Mouse (Mus musculus) naive thymus-derived CD4-positive, alpha-beta T cell, adult 2 months (primary cell): ENCODE results near the gene Rnf214.
"Not testable (repeated sequence)": the region's sequence is repeated elsewhere in the genome, so short reads cannot be mapped to it uniquely, and the experiment has no call there.

Experiments
- DNase-seq: peaks from one replicate; pipeline ENCODE4 v3.0.0-alpha.2; 2011; ENCODE audit warnings: low read depth

Gene Rnf214

DNA sequence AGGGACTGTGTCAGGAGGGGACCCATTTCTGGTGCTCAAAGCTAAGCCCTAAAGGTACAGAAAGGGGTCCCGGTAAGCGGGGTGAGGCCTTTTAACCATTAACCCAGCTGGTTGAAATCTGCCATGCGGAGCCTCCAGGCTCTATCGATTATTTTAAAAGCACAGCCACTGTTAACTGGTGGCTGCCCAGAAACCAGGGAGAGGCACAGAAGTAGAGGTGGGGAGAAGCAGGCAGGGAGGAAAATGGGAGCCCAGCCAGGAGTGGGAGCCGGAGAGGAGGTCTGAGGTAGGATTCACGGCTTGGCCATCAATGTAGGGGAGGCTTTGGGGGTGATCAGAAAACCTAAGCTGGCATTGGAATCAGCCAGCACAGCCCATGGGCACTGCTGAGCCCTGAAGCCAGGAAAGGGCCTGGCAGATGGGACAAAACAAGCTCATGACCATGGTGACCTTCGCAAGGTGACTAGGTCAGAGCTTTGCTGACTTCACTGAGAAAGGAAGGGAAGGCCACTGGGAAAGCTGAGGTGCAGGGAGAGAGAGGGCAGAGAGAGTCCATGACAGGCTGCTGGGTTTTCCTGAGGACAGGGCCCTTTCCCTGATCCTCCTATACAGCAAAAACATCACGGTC, 56.1 kb downstream of the Rnf214 start:
- no peak for DNase-seq

DNA sequence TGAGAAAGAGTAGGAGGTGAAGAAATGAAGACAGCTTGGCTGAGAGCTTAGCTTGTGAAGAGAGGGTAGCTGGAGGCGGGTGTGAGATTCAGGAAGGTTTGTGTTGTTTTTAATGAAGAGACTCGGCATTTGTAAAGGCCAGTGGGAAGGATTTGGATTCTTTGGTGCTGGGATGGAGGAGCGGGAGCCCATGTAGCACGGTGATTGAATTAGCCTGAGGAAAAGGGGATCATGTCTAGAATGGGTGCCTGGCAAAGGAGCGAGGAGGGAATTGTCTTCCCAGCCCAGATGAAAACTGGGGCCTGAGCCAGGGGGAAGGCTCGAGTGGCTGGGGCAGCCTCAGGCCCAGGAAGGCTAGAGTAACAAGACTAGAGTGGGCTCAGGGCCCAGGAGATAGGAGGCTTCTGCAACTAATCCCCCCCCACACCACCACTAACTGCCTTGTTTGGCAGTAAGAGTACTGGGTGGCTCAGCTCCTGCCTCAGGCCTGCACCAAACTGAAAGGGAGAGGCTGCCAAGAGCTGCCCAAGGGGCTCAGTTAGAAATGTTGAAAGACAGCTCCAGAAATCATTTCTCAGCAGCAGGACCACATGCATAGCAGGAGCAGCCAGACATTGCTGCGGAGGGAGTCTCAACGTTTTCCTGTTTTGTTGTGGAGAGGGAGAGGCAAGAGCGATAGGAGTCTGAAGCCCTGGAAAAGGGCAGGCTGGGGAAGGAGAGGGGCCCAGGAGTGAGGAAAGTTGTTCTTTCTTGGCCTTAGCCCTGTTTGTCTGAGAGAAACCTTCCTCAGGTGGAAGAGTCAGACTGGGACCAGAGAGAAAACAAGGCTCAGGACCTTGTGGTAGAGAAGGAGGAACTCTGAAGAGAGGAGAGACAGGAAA, 56.9 kb downstream of the Rnf214 start:
- DNase-seq, result no peak

DNA sequence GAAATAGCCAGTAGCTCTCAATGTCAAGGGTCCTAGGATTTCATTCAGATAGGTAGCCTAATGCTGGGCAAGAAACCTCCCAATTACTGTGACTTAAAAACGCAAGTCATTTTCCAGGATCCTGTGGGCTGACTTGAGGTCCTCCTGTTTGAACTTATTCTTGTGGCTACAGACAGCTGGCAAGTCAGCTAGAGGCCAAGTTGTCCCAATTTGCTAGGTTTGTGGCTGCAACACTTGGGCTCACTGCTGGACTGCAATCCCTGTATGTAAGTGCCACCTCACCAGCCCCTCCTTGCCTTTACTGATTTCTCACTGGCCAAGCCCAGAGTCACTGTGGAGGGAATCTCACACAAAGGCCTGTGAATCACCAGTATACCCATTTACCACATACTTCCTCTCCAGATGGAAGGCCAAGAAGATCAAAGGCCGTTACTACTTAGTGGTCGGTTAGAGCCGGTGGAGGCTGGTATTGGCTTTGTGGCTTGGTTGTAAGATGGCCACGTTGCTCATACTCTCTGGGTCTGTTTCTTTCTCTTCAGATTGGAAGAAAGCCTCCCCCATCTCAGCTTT, 59.7 kb downstream of the Rnf214 start:
- DNase-seq, result no peak

DNA sequence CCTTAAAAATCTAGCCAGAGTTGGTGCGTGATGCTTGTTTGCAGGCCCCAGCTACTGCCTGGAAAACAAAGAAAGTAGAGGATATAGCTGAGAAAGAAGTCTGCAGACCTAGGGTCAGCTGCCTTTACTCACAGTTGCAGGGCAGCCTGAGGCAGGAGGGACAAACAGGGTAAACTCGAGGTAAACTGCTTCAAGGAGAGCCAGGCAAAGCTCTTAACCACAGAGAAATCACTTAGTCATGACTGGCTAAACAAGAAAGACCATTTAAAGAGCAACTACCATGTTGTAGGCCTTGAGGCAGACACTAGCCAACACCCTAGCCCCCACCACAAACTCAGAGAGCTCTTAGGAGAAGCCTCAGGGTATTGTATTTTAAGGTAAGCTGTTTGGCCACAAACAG, 60.5 kb downstream of the Rnf214 start:
- DNase-seq, result not testable (repeated sequence)

DNA sequence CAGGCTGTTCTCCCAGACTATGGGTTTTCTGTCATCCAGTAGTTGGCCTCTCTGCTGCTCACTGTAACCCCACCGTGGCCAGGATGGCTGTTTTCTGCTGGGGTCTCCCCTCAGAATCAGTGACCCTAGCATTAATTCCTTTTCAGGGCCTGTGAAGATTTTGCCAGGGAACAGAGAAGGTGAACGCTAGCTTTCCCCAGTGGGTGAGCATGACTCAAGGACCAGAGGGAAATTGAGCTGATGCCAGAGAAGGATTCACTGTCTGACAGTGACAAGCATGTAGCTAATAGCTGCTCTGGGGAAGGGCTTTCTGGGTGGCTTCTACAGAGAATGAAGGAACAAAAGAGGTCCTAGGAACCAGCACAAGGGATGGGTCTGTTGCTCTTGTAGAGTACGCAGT, 61.2 kb downstream of the Rnf214 start:
- DNase-seq, result no peak

DNA sequence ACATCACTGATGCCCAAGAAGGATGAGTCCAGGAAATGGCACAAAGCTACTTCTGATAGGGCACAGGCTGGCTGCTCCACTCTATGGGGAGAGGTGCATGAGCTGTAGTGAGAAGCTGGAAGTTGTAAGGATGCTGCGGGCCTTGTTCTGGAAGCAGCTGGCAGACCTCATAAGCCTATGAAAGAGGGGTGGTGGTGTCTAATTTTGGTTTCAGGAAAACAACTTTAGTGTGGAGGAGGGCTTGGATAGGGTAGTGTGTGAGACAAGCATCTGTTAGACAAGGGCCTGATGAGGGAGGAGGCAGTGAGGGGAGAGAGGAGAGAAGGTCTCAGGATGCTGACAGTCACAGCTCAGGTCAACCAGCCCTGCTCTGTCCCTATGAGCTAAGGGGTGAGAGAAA, 62.9 kb downstream of the Rnf214 start:
- no peak for DNase-seq

DNA sequence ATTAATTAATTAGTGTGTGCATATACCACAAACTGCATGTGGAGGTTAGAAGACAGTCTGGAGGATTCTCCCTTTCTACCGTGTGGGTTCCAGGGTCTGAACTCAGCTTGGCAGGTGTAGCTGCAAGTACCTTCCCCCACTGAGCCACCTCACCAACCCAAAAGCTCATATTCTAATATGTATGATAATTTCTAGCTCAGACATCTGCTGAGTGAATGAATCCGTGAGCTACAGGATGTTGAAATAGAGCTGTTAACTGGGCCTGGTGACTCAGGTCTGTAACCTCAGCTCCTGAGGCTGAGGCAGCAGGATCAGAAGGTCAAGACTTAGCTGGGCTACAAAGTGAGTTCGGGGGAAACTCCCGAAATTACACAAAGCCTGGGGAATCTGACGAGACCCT, 63.7 kb downstream of the Rnf214 start:
- DNase-seq, result no peak

DNA sequence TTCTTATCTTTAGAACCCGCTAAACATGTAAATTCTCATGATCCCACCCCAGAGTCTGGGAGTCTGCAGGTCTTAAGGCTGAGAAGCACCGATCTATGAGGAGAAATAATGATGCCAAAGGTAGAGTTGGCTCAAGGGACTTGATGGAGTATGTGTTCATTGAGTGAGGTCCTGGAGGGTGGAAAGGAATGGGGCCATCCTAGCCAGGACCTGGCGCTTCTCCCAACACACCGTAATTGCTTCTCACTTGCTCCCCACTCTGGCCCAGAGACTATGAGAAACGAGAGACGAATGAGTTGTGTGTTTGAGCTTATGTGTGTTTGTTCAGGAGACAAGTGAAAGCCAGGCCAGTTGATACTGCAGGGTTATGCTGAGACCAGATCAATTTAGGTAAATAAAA, 65.3 kb downstream of the Rnf214 start:
- DNase-seq, result no peak

DNA sequence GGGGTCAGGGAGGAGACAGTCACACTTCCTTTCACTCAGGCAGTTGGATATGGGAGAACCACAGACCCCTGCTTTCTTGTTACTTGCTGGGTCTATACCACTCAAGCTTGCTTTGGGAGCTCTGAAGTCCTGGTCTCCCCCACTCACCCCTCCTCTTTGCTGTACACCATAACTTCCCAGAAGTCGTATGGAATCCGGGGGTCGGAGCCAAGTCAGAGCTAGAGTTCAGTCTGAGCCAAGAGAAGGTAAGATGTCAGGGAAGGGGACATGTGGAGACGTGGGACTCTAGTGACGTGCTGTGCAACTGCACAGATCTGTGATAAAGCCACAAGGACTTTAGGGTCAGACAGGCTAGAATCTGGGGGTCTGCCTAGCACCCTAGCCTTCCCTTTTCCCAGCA, 66.4 kb downstream of the Rnf214 start:
- no peak for DNase-seq

DNA sequence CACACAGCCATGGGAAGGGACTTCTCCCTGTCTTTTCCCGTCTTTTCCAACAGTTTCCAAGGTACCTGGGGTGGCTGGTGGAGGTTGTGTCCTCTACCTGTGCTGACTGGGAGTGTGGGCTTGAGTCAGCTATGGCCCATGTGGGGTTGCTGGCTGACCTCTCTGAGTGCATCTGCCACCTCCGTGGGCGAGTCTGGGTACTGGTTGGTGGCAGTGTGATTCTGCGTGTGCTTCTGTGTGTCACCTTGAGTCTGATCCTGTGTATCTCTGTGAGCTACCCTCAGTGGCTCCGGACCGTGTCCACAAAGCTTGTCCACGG, 66.8 kb downstream of the Rnf214 start:
- no peak for DNase-seq

DNA sequence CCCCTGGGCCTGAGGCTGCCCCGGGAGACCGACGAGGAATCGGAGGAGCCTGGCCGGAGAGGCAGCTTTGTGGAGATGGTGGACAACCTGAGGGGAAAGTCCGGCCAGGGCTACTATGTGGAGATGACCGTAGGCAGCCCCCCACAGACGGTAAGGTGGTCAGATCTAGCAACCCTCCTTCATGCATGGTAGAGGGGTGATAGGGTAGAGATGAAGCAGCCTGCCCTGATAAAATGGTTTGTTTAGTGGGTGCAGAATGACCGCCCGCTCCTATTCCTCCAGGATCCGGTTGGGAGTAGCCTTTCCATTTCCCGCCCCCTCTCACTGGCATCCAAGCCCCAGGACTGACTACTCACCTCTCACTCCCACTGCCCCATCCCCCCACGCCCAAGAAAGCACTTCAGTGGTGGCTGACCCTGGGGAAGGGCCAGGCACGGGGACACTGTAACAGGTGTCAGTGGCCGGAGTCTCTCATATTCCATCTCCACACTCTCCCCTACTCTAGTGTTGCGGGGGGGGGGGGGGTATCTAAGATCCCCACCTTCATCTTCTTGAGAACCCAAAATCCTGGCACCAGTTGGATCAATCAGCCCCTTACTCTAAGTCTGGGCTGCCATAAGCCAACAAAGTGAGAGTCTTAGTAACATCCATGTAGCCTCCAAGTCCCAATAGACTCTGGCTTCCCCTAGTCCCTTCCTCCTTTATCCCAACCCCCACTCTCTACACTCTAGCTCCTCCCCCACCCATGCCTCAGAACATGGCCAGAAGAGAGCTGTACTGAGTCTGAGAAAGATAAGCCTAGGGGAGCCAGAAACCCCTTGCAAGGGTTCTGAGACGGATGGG, 67.4 kb downstream of the Rnf214 start:
- DNase-seq, result no peak

DNA sequence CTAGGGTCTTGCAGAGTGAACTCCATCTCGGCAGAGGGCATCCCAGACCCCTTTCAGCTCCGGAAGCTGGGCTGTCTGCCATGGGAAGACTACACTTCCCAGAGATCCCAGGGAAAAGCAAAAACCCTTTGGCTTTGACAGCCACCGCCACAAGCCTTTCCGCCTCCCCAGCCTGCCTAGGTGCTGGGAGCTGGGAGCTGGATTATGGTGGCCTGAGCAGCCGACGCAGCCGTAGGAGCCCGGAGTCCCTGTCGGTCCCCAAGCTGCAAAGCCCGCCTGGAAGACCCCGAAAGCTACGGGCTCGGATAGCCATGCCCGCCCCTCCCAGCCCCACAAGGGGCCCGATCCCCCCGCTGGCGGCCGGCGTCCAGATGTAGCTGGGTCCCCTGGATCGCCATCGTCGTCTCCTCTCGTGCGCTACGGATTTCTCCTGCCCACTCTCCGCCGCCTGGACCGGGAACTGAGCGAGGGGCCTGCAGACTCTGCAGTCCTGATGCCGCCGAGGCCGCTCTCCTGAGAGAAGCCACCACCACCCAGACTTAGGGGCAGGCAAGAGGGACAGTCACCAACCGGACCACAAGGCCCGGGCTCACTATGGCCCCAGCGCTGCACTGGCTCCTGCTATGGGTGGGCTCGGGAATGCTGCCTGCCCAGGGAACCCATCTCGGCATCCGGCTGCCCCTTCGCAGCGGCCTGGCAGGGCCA, 68.1 kb downstream of the Rnf214 start, which contains the start of gene Bace1:
TSS of gene Bace1 (plus strand) at position 147 of the 705 bp plus-strand sequence.
- no peak for DNase-seq

DNA sequence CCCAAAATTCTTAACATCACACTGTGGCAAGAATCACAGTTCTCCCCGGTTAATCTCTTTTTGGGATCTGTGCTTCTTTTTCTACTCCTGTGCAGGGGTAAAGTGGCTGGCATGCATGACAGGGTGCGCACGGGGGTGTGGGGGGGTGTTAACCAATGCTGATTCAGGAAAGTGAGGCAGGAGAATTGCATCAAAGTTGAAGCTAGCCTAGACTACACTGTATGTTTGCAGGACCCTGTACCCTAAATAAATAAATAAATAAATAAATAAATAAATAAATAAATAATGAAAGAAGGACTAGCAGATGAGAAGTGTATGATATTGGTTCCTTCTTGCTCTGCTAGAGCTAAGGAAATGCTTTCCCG, 68.7 kb downstream of the Rnf214 start:
- DNase-seq, result no peak

DNA sequence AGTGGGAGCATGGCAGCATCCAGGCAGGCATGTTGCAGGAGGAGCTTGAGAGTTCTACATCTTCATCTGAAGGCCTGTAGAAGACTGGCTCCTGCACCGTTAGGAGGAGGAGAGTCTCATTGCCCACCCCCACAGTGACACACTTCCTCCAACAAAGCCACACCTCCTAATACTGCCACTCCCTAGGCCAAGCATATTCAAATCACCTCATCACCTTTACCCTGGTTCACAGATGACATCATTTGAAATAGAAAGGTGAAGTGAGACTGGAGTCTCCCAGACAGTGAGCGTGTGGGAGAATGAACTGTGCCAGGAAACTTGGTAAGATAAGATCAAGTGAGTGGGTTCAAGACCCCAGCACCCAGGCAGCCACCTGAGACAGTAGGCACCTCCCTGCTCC, 73.2 kb downstream of the Rnf214 start:
- no peak for DNase-seq

DNA sequence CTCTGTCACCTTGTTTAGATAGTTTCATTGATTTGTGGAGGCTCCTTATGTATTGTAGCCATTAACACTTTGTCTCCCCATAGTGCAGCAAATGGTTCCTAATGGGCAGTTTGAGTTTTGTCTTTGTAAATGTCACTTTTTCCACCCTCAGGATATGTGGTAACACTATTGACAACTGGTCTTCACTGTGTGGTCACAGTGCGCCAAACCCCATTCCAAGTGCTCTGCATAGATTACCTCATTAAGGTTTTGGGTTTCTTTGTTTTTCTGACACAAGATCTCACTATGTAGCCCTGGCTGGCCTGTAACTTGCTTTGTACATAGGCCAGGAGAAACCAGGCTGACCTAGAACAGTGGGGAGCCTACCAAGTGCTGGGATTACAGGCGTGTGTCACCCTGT, 73.8 kb downstream of the Rnf214 start:
- no peak for DNase-seq

DNA sequence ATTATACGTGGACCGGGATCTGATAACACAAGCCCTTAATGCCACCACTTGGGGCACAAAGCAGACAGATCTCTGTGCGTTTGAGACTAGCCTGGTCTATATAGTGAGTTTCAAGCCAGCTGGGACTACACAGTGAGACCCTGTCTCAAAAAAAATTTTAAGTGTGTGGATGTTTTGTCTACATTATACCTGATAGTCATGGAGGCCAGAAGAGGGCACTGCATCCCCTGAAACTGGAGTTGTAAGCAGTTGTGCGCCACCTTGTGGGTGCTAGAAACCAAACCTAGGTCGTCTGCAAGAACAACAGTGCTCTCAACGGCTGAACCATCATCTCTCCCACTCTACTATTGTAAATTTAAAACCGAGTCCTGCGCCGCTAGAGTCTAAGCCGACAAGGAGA, 77.6 kb downstream of the Rnf214 start:
- DNase-seq, result peak; percentile 89

DNA sequence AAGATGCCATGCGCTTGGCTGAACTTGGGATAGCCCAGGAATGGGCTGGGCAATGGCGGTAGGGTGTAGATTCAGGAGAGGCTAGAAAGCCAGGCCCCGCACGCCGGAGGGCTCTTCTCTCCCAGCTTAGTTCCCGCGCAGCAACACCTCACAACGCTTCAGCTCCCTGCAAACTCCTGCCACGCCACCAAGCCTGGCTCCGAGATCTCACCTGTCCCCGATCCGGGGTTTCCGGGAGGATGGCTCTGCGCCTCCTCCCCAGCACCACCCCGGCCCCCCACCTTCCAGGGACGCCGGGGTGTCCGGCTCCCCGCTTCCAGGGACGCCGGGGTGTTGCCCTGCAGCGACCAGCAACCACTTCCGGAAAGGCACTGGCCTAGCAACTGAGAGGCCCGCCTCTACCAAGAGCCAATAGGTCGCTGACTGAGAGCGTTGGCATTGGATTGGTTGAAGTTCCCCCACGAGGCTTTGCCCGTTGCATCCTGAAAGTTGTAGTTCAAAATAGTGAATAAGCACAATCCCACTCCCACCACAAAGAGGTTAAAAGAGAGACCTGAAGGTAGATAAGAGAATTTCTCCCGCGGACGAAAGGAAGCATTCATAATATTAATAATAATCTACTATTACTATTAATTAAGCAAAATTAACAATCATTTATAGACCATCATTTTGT, 78.3 kb downstream of the Rnf214 start, which contains the start of gene Cep164:
TSS of gene Cep164 (minus strand) at position 401 of the 673 bp plus-strand sequence.
- peak; percentile 85 for DNase-seq

DNA sequence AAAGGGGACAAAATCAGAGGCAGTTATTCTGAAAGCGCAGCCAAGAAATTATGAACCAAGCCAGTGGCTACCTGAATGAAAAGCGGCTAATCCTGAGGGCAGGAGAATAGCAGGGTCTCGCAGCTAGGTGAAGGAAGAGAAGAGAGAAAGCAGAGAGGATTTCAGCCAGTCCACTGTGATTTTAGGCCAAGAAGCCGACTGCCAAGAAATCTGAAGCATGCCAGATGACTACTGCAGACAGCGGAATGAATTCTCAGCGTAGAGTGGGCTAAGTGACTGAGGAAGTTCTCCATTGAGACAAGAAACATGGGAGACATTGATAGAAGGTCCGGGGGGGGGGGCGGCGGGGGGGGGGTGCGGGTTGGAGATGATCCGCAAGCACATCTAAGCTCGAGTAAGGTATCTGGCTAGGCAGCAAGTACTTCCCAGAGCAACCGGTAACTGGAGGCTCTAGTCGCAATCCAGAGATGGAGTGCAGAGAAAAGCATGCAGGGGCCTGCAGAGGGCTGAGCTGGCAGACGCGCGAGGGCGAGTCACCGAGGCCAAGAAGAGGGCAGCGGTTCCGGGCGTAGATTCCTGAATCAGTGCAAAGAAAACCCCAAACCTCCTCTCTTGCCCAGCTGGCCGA, 78.9 kb downstream of the Rnf214 start:
- no peak for DNase-seq

DNA sequence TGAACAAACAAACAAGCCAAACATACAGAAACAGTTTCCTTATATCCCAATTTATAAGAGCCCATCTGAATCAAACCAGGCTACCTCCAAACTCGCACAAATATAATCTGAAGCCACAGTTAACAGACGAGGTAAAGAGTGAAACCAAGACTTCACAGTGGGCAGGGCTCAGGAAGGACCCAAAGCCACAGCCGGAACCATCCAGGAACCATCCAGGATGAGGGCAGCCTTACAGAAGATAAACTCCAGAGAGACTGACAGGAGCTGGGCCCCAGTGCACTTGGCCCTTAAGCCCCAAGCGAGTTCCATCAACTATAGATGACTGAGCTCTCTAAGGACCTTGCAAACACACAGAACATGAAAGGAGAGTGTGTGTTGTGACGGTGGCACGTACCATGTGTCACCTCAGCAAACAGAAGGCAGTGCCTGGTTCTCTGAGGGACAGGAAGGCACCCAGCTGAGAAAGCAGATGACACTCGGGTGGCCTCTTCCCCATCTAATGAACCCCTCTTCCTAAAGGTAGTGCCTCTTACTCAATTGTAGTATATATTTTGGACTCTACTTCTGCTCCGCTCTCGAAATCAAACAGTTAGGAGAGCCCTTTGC, 88.2 kb downstream of the Rnf214 start:
- peak; percentile 44 for DNase-seq

DNA sequence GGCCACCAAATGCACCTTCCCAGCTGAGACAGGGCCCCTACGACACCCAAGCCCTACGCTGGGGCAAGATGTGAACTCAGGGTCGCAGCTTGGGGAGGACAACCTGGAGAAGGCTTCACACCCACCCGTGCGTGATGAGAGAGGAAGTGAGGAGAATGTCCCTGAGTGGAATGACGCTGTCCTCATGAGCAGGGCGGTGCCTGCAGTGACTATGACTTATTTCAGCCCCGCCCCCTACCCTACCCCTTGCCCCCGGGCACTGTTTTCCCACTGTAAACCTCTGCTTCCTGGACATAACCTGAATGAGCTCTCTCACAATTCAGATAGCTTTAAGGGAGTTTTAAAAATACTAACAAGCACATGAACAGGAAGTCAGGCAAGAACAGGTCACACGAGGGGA, 91.2 kb downstream of the Rnf214 start:
- peak; percentile 29 for DNase-seq
